ENCODE assay signal across 8 mouse cellular contexts in genomic region chr11:94565151-94565479, GRCm38 (mm10). TPM values are rescaled to one million over a fixed set of nuclear protein-coding genes. Genes with fewer than 3 reads are reported as not detected.
DNase-seq lines count a peak whose midpoint lies in the region; ATAC-seq and TF ChIP-seq lines count a peak whose summit lies in the region.

No protein-coding gene starts in this region.

- ATAC-seq in heart, postnatal 0 days (ENCODE audit: insufficient read depth, low read depth) = no peak
- no peak for ATAC-seq in midbrain, embryonic 14.5 days (ENCODE audit: low FRiP score, low TSS enrichment)
- ATAC-seq in inflammation-experienced regulatory T-cells, adult 6 months = no peak

- peaks cover 13% of the 10 kb centered on the region for H3K4me1 ChIP-seq in heart, postnatal 0 days (ENCODE audit: control insufficient read depth, insufficient read depth)
- peaks cover 7% of the 10 kb centered on the region; the same call in 1 of the 2 replicates for H3K4me1 ChIP-seq in midbrain, embryonic 14.5 days (ENCODE audit: control insufficient read depth, insufficient read depth, low read length)

- no peaks in the 10 kb centered on the region for H3K36me3 ChIP-seq in heart, postnatal 0 days (replicated peaks; ENCODE audit: control insufficient read depth, insufficient read depth, low read length)
- H3K36me3 ChIP-seq in midbrain, embryonic 14.5 days (ENCODE audit: control insufficient read depth, insufficient read depth, low read length) = no peaks in the 10 kb centered on the region

- no peak for TF ChIP-seq EP300 in heart, postnatal 0 days (IDR thresholded peaks at IDR 0.05; ENCODE audit: low read depth)

- no peaks in the 10 kb centered on the region for H3K9me3 ChIP-seq in heart, postnatal 0 days (replicated peaks; ENCODE audit: control insufficient read depth, low read length)
- H3K9me3 ChIP-seq in midbrain, embryonic 14.5 days (ENCODE audit: control insufficient read depth, low read length) = no peaks in the 10 kb centered on the region

- H3K4me2 ChIP-seq in heart, postnatal 0 days (ENCODE audit: low read depth, low read length) = peak overlapping the region; percentile 55
- peak overlapping the region; percentile 46 for H3K4me2 ChIP-seq in midbrain, embryonic 14.5 days (ENCODE audit: low read length)

- no peak for TF ChIP-seq POLR2A in brain, embryonic 14.5 days (IDR thresholded peaks at IDR 0.05; ENCODE audit: borderline replicate concordance, extremely low read depth, insufficient read depth, insufficient read length, poor library complexity, severe bottlenecking)

- H3K27me3 ChIP-seq in heart, postnatal 0 days (ENCODE audit: control insufficient read depth, insufficient read depth, low read length) = 0 out of 2 replicates have a peak, but pooled peaks cover 13% of the 10 kb centered on the region
- H3K27me3 ChIP-seq in midbrain, embryonic 14.5 days (ENCODE audit: control insufficient read depth, insufficient read depth, low read length) = peaks cover 11% of the 10 kb centered on the region

- DNase-seq in heart, postnatal 0 days (ENCODE audit: low spot score) = no peak
- no peak for DNase-seq in heart, postnatal 4 days
- peak; percentile 23 for DNase-seq in brain, embryonic 14.5 days (ENCODE audit: low read depth)
- peak; percentile 24 to 49 for DNase-seq in kidney, postnatal 4 days
- DNase-seq in midbrain, embryonic 14.5 days = peak; percentile 57
- no peak for DNase-seq in adrenal gland, adult 2 months
- DNase-seq in adrenal gland, postnatal 10 days = no peak

- WGBS in heart, postnatal 0 days = 22% methylated on average over 16 of the region's 16 CpGs
- 13% methylated on average over 16 of the region's 16 CpGs for WGBS in midbrain, embryonic 14.5 days

- no peak for TF ChIP-seq CTCF in heart, postnatal 0 days (IDR thresholded peaks at IDR 0.05; ENCODE audit: low read depth)
- no peak for TF ChIP-seq CTCF in brain, embryonic 14.5 days (IDR thresholded peaks at IDR 0.05; ENCODE audit: borderline replicate concordance, extremely low read depth, insufficient read depth, insufficient read length)

- peak overlapping the region; percentile 27; the same call in 1 of the 2 replicates for H3K9ac ChIP-seq in heart, postnatal 0 days (replicated peaks; ENCODE audit: low read depth, low read length)
- H3K9ac ChIP-seq in midbrain, embryonic 14.5 days (replicated peaks; ENCODE audit: low read length) = 0 out of 2 replicates have a peak overlapping the region, but pooled peaks have one; percentile 21

- no peak overlapping the region for H3K27ac ChIP-seq in heart, postnatal 0 days (ENCODE audit: low read depth)
- H3K27ac ChIP-seq in midbrain, embryonic 14.5 days (replicated peaks; ENCODE audit: low read depth, low read length) = no peak overlapping the region

- peak overlapping the region; percentile 17; the same call in 1 of the 2 replicates for H3K4me3 ChIP-seq in heart, postnatal 0 days (ENCODE audit: low read depth, low read length)
- H3K4me3 ChIP-seq in midbrain, embryonic 14.5 days (replicated peaks; ENCODE audit: low read depth, low read length) = peak overlapping the region; percentile 24

RNA-seq across cellular contexts. Expression of gene Chad, which starts 0.3 kb away (rescaled TPM):
- not detected in 2 replicates for total RNA-seq in heart, postnatal 0 days (2014; rRNA removed; ENCODE audit: low replicate concordance)
- 0.36 and 4.4 TPM in 2 replicates for polyA plus RNA-seq in heart, postnatal 0 days (2015; fragmentation: Nextera tagmentation; extraction: Ambion mirVana)
- total RNA-seq in heart, postnatal 4 days (2021) = under 1 TPM; 0.61 to 0.62 TPM
- 0.06 and 0.44 TPM in 2 replicates for polyA plus RNA-seq in brain, embryonic 14.5 days (2012; rRNA removed)
- 0.18 TPM in 1 of 2 replicates, not detected in the other for polyA plus RNA-seq in midbrain, embryonic 14.5 days (2014; fragmentation: Nextera tagmentation; extraction: Ambion mirVana)
- total RNA-seq in adrenal gland, adult 2 months (2021) = not detected
- 0.06 and 0.13 TPM in 2 replicates for polyA plus RNA-seq in adrenal gland, adult 2 months (2012; rRNA removed)
- polyA plus RNA-seq in inflammation-experienced regulatory T-cells, adult 6 months (2017; shearing (Covaris generic)) = under 1 TPM; 0.43 to 0.69 (median 0.47) TPM
- total RNA-seq in adrenal gland, postnatal 10 days (2021) = 1 to 10 TPM in 1 of 2 experiments, under 1 TPM in 1; 0.39 to 2.9 TPM

RNA-seq across cellular contexts. Expression of gene Rsad1, which starts 16.1 kb away (rescaled TPM):
- total RNA-seq in heart, postnatal 0 days (2014; rRNA removed; ENCODE audit: low replicate concordance) = 14.5 and 17.7 TPM in 2 replicates
- polyA plus RNA-seq in heart, postnatal 0 days (2015; fragmentation: Nextera tagmentation; extraction: Ambion mirVana) = 9.2 and 9.8 TPM in 2 replicates
- 10 to 100 TPM; 12.3 to 13.0 TPM for total RNA-seq in heart, postnatal 4 days (2021)
- 8.7 and 9.0 TPM in 2 replicates for polyA plus RNA-seq in brain, embryonic 14.5 days (2012; rRNA removed)
- polyA plus RNA-seq in midbrain, embryonic 14.5 days (2014; fragmentation: Nextera tagmentation; extraction: Ambion mirVana) = 5.9 and 8.0 TPM in 2 replicates
- total RNA-seq in adrenal gland, adult 2 months (2021) = 10 to 100 TPM in 1 of 2 experiments, 1 to 10 TPM in 1; 8.4 to 13.4 TPM
- 25.8 and 27.0 TPM in 2 replicates for polyA plus RNA-seq in adrenal gland, adult 2 months (2012; rRNA removed)
- 1 to 10 TPM in 2 of 3 experiments, under 1 TPM in 1; 0.31 to 1.9 (median 1.6) TPM for polyA plus RNA-seq in inflammation-experienced regulatory T-cells, adult 6 months (2017; shearing (Covaris generic))
- total RNA-seq in adrenal gland, postnatal 10 days (2021) = 10 to 100 TPM in 1 of 2 experiments, 1 to 10 TPM in 1; 8.3 to 10.1 TPM

RNA-seq across cellular contexts. Expression of gene Acsf2, which starts 36.6 kb away (rescaled TPM):
- total RNA-seq in heart, postnatal 0 days (2014; rRNA removed; ENCODE audit: low replicate concordance) = 6.6 and 8.9 TPM in 2 replicates
- polyA plus RNA-seq in heart, postnatal 0 days (2015; fragmentation: Nextera tagmentation; extraction: Ambion mirVana) = 2.6 and 2.7 TPM in 2 replicates
- 10 to 100 TPM; 29.8 to 30.4 TPM for total RNA-seq in heart, postnatal 4 days (2021)
- 7.2 and 9.7 TPM in 2 replicates for polyA plus RNA-seq in brain, embryonic 14.5 days (2012; rRNA removed)
- 1.1 and 2.0 TPM in 2 replicates for polyA plus RNA-seq in midbrain, embryonic 14.5 days (2014; fragmentation: Nextera tagmentation; extraction: Ambion mirVana)
- total RNA-seq in adrenal gland, adult 2 months (2021) = 100 to 1,000 TPM; 146 to 155 TPM
- polyA plus RNA-seq in adrenal gland, adult 2 months (2012; rRNA removed) = 149 and 167 TPM in 2 replicates
- 1 to 10 TPM; 2.1 to 3.0 (median 2.2) TPM for polyA plus RNA-seq in inflammation-experienced regulatory T-cells, adult 6 months (2017; shearing (Covaris generic))
- total RNA-seq in adrenal gland, postnatal 10 days (2021) = 10 to 100 TPM; 55.9 to 57.7 TPM

RNA-seq across cellular contexts. Expression of gene Mycbpap, which starts 43.6 kb away (rescaled TPM):
- 3.2 and 4.7 TPM in 2 replicates for total RNA-seq in heart, postnatal 0 days (2014; rRNA removed; ENCODE audit: low replicate concordance)
- 3.5 and 3.7 TPM in 2 replicates for polyA plus RNA-seq in heart, postnatal 0 days (2015; fragmentation: Nextera tagmentation; extraction: Ambion mirVana)
- 1 to 10 TPM; 5.9 to 6.3 TPM for total RNA-seq in heart, postnatal 4 days (2021)
- 2.5 and 3.0 TPM in 2 replicates for polyA plus RNA-seq in brain, embryonic 14.5 days (2012; rRNA removed)
- polyA plus RNA-seq in midbrain, embryonic 14.5 days (2014; fragmentation: Nextera tagmentation; extraction: Ambion mirVana) = 2.1 and 3.3 TPM in 2 replicates
- 1 to 10 TPM; 3.8 to 6.7 TPM for total RNA-seq in adrenal gland, adult 2 months (2021)
- 0.49 and 0.84 TPM in 2 replicates for polyA plus RNA-seq in adrenal gland, adult 2 months (2012; rRNA removed)
- not detected for polyA plus RNA-seq in inflammation-experienced regulatory T-cells, adult 6 months (2017; shearing (Covaris generic))
- total RNA-seq in adrenal gland, postnatal 10 days (2021) = 1 to 10 TPM; 3.3 to 4.8 TPM

Comparison
In these comparisons a context has a peak if more than half of its experiments do, and no peak if none do; other contexts are left out.
1. DNase-seq: peak in brain, embryonic 14.5 days (single experiment), kidney, postnatal 4 days (2 of 2) and midbrain, embryonic 14.5 days (single experiment); none in heart, postnatal 0 days (single experiment), heart, postnatal 4 days (single experiment), adrenal gland, adult 2 months (single experiment) and adrenal gland, postnatal 10 days (single experiment).
2. RNA of gene Acsf2, which starts 36.6 kb away (polyA plus RNA-seq): 149 to 167 TPM in adrenal gland, adult 2 months; 7.2 to 9.7 TPM in brain, embryonic 14.5 days, 2.6 to 2.7 TPM in heart, postnatal 0 days, 2.1 to 3.0 TPM in inflammation-experienced regulatory T-cells, adult 6 months and 1.1 to 2.0 TPM in midbrain, embryonic 14.5 days; every median in the first group is over 10 times any median in the second.